Mouse (Mus musculus) neural tube, embryonic 13.5 days (tissue): ENCODE results near the gene Icos. TPM values are rescaled to one million over a fixed set of nuclear protein-coding genes. Genes with fewer than 3 reads are reported as not detected.

Source experiments
- ATAC-seq: fragments of 200-750 bp; cut with Nextera tagmentation; 2 replicates; pipeline ENCODE4 v1.8.0; 2017; ENCODE audit warnings: low read depth, mild to moderate bottlenecking, moderate TSS enrichment, moderate library complexity
- H3K27ac ChIP-seq: fragments of 300-500 bp; sonication (generic); replicated peaks from 2 replicates; pipeline ENCODE4 v1.5.1; 2015; ENCODE audit warnings: moderate library complexity, mild to moderate bottlenecking, inconsistent platforms
- H3K27me3 ChIP-seq: fragments of 300-500 bp; sonication (generic); 2 replicates; pipeline ENCODE4 v1.6.1; 2015; ENCODE audit warnings: mild to moderate bottlenecking, inconsistent platforms
- H3K36me3 ChIP-seq: fragments of 300-500 bp; sonication (generic); 2 replicates; pipeline ENCODE4 v1.6.1; 2015; ENCODE audit warnings: mild to moderate bottlenecking, inconsistent platforms
- H3K4me1 ChIP-seq: fragments of 300-500 bp; sonication (generic); replicated peaks from 2 replicates; pipeline ENCODE4 v1.6.1; 2015; ENCODE audit warnings: inconsistent platforms
- H3K4me2 ChIP-seq: fragments of 300-500 bp; sonication (generic); 2 replicates; pipeline ENCODE4 v1.6.1; 2015; ENCODE audit warnings: inconsistent platforms, mild to moderate bottlenecking, moderate library complexity
- H3K4me3 ChIP-seq: fragments of 300-500 bp; sonication (generic); 2 replicates; pipeline ENCODE4 v1.5.1; 2015; ENCODE audit warnings: mild to moderate bottlenecking, inconsistent platforms
- H3K9ac ChIP-seq: fragments of 300-500 bp; sonication (generic); 2 replicates; pipeline ENCODE4 v1.6.1; 2015; ENCODE audit warnings: moderate library complexity, mild to moderate bottlenecking, inconsistent platforms
- H3K9me3 ChIP-seq: fragments of 300-500 bp; sonication (generic); 2 replicates; pipeline ENCODE4 v1.6.1; 2016; ENCODE audit warnings: inconsistent platforms
- whole genome bisulfite sequencing: fragments of 180-500 bp; shearing (Covaris S2); methylation state at CpG from one replicate; pipeline ENCODE4 v1.1.7; 2015; 5-methylcytosine and 5-hydroxymethylcytosine counted together
- polyA plus RNA-seq: library from polyadenylated mRNA; unstranded; fragments of >200 nt; fragmentation: Nextera tagmentation; extraction: Ambion mirVana; gene quantifications from 2 replicates; pipeline ENCODE4 v1.2.1, GENCODE M21; 2015

The Icos gene
- 0.51 TPM in 1 of 2 replicates, not detected in the other for polyA plus RNA-seq

DNA sequence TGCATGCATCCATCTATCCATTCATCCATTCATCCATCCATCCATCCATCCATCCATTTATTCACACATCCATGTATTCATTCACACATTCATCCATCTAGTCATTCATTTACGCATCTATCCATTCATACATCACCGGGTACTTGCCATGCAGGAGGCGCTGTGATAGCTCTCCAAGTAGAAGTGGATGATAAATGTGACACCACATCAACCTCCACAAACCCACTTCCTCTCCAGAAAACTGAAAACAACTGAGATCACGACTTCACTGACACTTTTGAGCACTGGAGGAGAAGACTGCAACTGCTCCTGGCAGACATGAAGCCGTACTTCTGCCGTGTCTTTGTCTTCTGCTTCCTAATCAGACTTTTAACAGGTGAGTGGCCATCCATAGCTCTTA, at the start of gene Icos:
TSS of gene Icos (plus strand) at position 287 of the 400 bp plus-strand sequence.
- no peaks in the 10 kb centered on the region for H3K4me1 ChIP-seq
- H3K4me2 ChIP-seq: no peak within 1 kb of the TSS
- no peaks in the 10 kb centered on the region for H3K27me3 ChIP-seq
- no peak within 1 kb of the TSS for H3K27ac ChIP-seq
- H3K36me3 ChIP-seq: no peaks in the 10 kb centered on the region
- no peak within 1 kb of the TSS for H3K4me3 ChIP-seq
- WGBS: 80% methylated on average over 6 of the region's 6 CpGs
- no peak for ATAC-seq
- no peak within 1 kb of the TSS for H3K9ac ChIP-seq
- H3K9me3 ChIP-seq: no peaks in the 10 kb centered on the region

- H3K4me2 ChIP-seq: no peak overlapping the region
- no peaks in the 10 kb centered on the region for H3K9me3 ChIP-seq
- no peaks in the 10 kb centered on the region for H3K36me3 ChIP-seq
- no peak overlapping the region for H3K27ac ChIP-seq
- no peak overlapping the region for H3K4me3 ChIP-seq
- H3K9ac ChIP-seq: no peak overlapping the region
- WGBS: 90% methylated on average over 3 of the region's 3 CpGs
- no peaks in the 10 kb centered on the region for H3K27me3 ChIP-seq
- ATAC-seq: no peak
- H3K4me1 ChIP-seq: no peaks in the 10 kb centered on the region
Observed at GRCm38 (mm10) chr1:60929036-60929435, 48.7 kb upstream of the Icos start.

DNA sequence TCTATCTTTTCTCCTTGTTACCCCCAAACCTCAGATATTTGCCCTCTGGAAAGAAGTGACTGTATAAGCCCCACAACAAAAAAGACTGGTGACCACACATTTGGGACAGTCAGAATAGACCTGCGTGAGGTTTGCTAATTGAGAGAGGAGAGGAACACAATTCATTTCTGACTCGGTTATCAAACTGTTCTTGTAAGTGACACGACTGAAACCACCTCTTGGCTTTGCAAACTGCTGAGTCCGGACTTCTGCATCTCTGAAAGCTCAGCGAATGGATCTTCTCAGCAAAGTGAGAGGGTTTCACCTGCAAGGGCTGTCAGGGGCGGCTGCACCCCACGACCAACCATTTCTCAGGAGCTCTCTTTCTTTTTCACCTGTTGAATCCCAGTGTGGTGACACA, 47.3 kb upstream of the Icos start:
- 86% methylated on average over 7 of the region's 7 CpGs for WGBS
- H3K9me3 ChIP-seq: no peaks in the 10 kb centered on the region
- H3K4me3 ChIP-seq: no peak overlapping the region
- ATAC-seq: no peak
- no peaks in the 10 kb centered on the region for H3K36me3 ChIP-seq
- H3K4me2 ChIP-seq: no peak overlapping the region
- H3K27me3 ChIP-seq: no peaks in the 10 kb centered on the region
- H3K4me1 ChIP-seq: no peaks in the 10 kb centered on the region
- H3K27ac ChIP-seq: no peak overlapping the region
- no peak overlapping the region for H3K9ac ChIP-seq

GRCm38 (mm10) chr1:60935968-60936581, 41.7 kb upstream of the Icos start:
- Histone ChIP-seq H3K27ac (peak overlapping the region; percentile 10), H3K9ac (no peak overlapping the region), H3K4me2 (peak overlapping the region; percentile 29; the same call in 1 of the 2 replicates), H3K36me3 (no peaks in the 10 kb centered on the region), H3K4me3 (no peak overlapping the region), H3K27me3 (no peaks in the 10 kb centered on the region), H3K4me1 (peaks cover 10% of the 10 kb centered on the region), H3K9me3 (no peaks in the 10 kb centered on the region)
- peak; percentile 82 for ATAC-seq
- 32% methylated on average over 8 of the region's 8 CpGs for WGBS

- 83% methylated on average over 6 of the region's 6 CpGs for WGBS
- Histone ChIP-seq H3K9me3 (no peaks in the 10 kb centered on the region), H3K27me3 (no peaks in the 10 kb centered on the region), H3K36me3 (no peaks in the 10 kb centered on the region), H3K4me1 (peaks cover 10% of the 10 kb centered on the region), H3K9ac (no peak overlapping the region), H3K4me3 (no peak overlapping the region), H3K27ac (no peak overlapping the region), H3K4me2 (no peak overlapping the region)
- no peak for ATAC-seq
Observed at GRCm38 (mm10) chr1:60936963-60937711, 40.6 kb upstream of the Icos start.

- no peaks in the 10 kb centered on the region for H3K27me3 ChIP-seq
- no peak overlapping the region for H3K27ac ChIP-seq
- no peak overlapping the region for H3K4me3 ChIP-seq
- peaks cover 10% of the 10 kb centered on the region for H3K4me1 ChIP-seq
- H3K9me3 ChIP-seq: no peaks in the 10 kb centered on the region
- H3K9ac ChIP-seq: no peak overlapping the region
- H3K36me3 ChIP-seq: no peaks in the 10 kb centered on the region
- ATAC-seq: no peak
- WGBS: 83% methylated on average over 2 of the region's 2 CpGs
- H3K4me2 ChIP-seq: no peak overlapping the region
Observed at GRCm38 (mm10) chr1:60938256-60938655, 39.5 kb upstream of the Icos start.

DNA sequence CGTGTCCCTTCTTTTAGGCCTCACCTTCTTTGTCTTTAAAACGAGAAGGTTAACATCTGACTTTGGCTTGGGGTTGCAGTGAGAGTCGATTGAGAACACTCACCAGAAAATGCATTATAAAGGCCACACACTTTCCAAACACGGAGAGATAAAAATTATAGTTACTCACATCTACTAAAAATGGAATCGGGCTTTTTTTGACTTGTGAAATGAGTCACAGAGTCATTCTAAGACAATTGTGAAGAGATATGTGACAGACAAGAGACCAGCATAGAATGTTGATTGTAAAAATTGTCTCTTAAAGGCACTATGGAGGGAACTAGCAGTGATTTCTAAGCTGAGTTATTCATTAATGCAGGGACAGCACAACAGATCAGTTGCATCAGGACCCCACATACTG, 38.8 kb upstream of the Icos start:
- ATAC-seq: no peak
- no peak overlapping the region for H3K9ac ChIP-seq
- WGBS: 91% methylated on average over 5 of the region's 5 CpGs
- H3K4me1 ChIP-seq: peaks cover 10% of the 10 kb centered on the region
- no peak overlapping the region for H3K4me2 ChIP-seq
- no peaks in the 10 kb centered on the region for H3K27me3 ChIP-seq
- H3K4me3 ChIP-seq: no peak overlapping the region
- H3K27ac ChIP-seq: no peak overlapping the region
- H3K36me3 ChIP-seq: no peaks in the 10 kb centered on the region
- no peaks in the 10 kb centered on the region for H3K9me3 ChIP-seq

DNA sequence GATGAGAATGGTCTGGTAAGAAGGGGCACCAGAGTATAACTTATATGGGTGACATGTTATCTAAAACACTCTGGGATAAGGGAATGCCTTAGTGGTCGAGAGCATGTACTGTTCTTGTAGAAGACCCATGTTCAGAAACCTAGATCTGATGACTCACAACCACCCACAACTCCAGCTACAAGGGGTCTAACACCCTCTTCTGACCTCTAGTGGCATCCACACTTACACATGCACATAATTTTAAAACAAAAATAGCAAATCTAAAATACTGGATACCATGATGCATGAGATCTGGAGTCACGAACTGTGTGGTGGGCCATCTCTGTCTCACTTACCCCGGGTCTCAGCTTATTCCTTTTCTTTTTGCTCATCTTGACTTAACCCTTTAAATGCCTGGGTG, 37.7 kb upstream of the Icos start:
- Histone ChIP-seq H3K4me2 (no peak overlapping the region), H3K9ac (no peak overlapping the region), H3K27me3 (no peaks in the 10 kb centered on the region), H3K4me3 (no peak overlapping the region), H3K36me3 (no peaks in the 10 kb centered on the region), H3K4me1 (peaks cover 16% of the 10 kb centered on the region), H3K27ac (no peak overlapping the region), H3K9me3 (no peaks in the 10 kb centered on the region)
- ATAC-seq: no peak
- 78% methylated on average over 3 of the region's 3 CpGs for WGBS

GRCm38 (mm10) chr1:60940620-60941019, 37.1 kb upstream of the Icos start:
- H3K27me3 ChIP-seq: no peaks in the 10 kb centered on the region
- H3K36me3 ChIP-seq: no peaks in the 10 kb centered on the region
- H3K4me2 ChIP-seq: no peak overlapping the region
- H3K4me1 ChIP-seq: peaks cover 16% of the 10 kb centered on the region
- no peak for ATAC-seq
- H3K4me3 ChIP-seq: no peak overlapping the region
- WGBS: 86% methylated on average over 1 of the region's 1 CpGs
- no peaks in the 10 kb centered on the region for H3K9me3 ChIP-seq
- no peak overlapping the region for H3K9ac ChIP-seq
- H3K27ac ChIP-seq: no peak overlapping the region

DNA sequence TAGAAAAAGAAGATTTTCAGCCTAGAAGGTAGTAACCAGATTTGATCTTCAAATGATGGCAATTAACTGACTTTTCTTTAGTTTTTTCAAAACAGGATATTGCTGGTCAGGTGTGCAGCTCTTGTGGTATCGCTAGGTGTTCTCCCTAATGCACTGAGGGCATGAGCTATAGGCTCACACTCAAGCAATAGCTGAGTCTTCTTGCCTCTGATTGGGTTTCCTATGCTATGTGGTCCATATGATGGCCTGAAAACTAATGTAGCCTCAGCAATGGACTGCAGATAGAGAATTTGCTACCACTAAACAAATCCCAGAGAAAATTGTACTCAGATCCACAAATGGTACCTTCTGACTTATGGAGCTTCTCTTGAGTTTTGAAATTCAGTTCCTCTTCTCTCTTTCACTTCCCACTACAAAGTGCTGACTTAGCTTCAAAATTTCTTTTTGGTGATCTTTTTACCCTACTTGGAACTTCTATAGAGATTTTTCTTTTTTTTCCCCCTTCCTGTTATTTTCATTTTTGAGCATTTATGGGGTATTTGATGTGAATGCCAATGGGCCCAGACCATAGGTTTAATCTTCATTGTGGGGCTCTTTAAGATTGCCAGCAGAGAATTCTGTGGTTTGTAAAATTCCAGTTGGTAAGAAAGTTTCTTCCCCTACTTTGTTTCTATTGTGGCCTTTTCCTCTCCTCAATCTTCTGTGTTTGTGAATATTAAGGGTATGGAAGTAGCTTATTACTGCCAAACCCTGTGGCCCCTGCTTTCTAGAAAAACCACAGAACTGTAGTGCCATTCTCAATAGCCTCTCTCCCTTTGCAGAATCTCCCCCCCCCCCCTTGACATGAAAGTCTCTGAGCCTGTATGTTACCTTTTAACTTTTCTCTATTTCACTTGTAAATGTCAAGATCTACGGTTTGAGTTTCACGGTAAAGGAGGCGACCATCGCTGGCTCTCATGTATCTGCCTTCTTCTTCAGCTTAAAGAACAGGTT, 36.4 kb upstream of the Icos start:
- no peak overlapping the region for H3K4me3 ChIP-seq
- H3K4me1 ChIP-seq: peaks cover 9% of the 10 kb centered on the region
- H3K9me3 ChIP-seq: no peaks in the 10 kb centered on the region
- 94% methylated on average over 5 of the region's 5 CpGs for WGBS
- H3K36me3 ChIP-seq: no peaks in the 10 kb centered on the region
- H3K27me3 ChIP-seq: no peaks in the 10 kb centered on the region
- no peak overlapping the region for H3K27ac ChIP-seq
- ATAC-seq: no peak
- H3K9ac ChIP-seq: no peak overlapping the region
- no peak overlapping the region for H3K4me2 ChIP-seq

DNA sequence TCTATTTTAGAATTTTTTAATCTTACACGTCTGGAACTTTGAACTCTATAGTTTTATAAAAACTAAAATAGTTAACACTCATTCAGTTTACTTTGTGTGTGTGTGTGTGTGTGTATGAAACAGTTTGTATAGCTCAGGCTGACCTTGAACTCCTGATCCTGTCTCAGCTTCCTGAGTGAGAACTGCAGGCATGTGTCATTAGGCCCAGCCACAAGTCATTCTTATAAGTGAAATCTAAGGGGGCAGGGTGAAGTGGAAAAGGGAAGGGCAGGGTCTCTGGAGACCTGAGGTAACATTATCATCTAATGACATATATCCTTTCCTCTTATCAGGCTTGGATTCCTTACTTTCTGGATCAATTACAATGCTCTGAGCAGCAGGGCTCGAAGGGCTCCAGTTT, 34.8 kb upstream of the Icos start:
- H3K9ac ChIP-seq: no peak overlapping the region
- 84% methylated on average over 2 of the region's 2 CpGs for WGBS
- H3K27me3 ChIP-seq: no peaks in the 10 kb centered on the region
- no peak overlapping the region for H3K4me3 ChIP-seq
- H3K4me2 ChIP-seq: no peak overlapping the region
- no peaks in the 10 kb centered on the region for H3K9me3 ChIP-seq
- no peak overlapping the region for H3K27ac ChIP-seq
- 0 out of 2 replicates have a peak, but pooled peaks cover 5% of the 10 kb centered on the region for H3K4me1 ChIP-seq
- ATAC-seq: no peak
- H3K36me3 ChIP-seq: no peaks in the 10 kb centered on the region
